Mouse (Mus musculus) cerebellum, adult 9-11 months (tissue): Measurements from ENCODE around the gene Mettl1.
"Not testable (repeated sequence)": the region's sequence is repeated elsewhere in the genome, so short reads cannot be mapped to it uniquely, and the experiment has no call there.

Experiments used
- DNase-seq: peaks from one replicate; pipeline ENCODE4 v3.0.0; 2022

The Mettl1 gene

GRCm38 (mm10) chr10:127069281-127070189 is 28.3 kb downstream of the Mettl1 start:
- DNase-seq: peak; percentile 39

GRCm38 (mm10) chr10:127070190-127071121 is 29.2 kb downstream of the Mettl1 start, which contains the start of gene Tspan31:
Tspan31 (minus strand) TSS chr10:127070264.
- peak; percentile 95 for DNase-seq

GRCm38 (mm10) chr10:127071203-127071602 is 30.0 kb downstream of the Mettl1 start:
- DNase-seq: peak; percentile 28

GRCm38 (mm10) chr10:127072270-127072669 is 31.1 kb downstream of the Mettl1 start:
- not testable (repeated sequence) for DNase-seq

- not testable (repeated sequence) for DNase-seq
These were observed 31.8 kb downstream of the Mettl1 start for GRCm38 (mm10) chr10:127072969-127073368.

GRCm38 (mm10) chr10:127073981-127074380 is 32.8 kb downstream of the Mettl1 start:
- no peak for DNase-seq

- no peak for DNase-seq
These were observed 33.9 kb downstream of the Mettl1 start, which contains the start of gene Agap2 for GRCm38 (mm10) chr10:127075080-127075479. Agap2 (plus strand) TSS chr10:127075284.

GRCm38 (mm10) chr10:127075651-127076050 is 34.4 kb downstream of the Mettl1 start:
- no peak for DNase-seq

- DNase-seq: no peak
These were observed 34.9 kb downstream of the Mettl1 start for GRCm38 (mm10) chr10:127076082-127076481.

- no peak for DNase-seq
These were observed 36.3 kb downstream of the Mettl1 start for GRCm38 (mm10) chr10:127077515-127077914.

GRCm38 (mm10) chr10:127078001-127078676 is 36.9 kb downstream of the Mettl1 start:
- DNase-seq: peak; percentile 68

GRCm38 (mm10) chr10:127078677-127079575 is 37.7 kb downstream of the Mettl1 start:
- peak; percentile 79 for DNase-seq

- peak; percentile 82 for DNase-seq
These were observed 38.6 kb downstream of the Mettl1 start for GRCm38 (mm10) chr10:127079665-127080391.

- peak; percentile 80 for DNase-seq
These were observed 39.9 kb downstream of the Mettl1 start for GRCm38 (mm10) chr10:127080901-127081780.

- DNase-seq: no peak
These were observed 40.9 kb downstream of the Mettl1 start for GRCm38 (mm10) chr10:127081996-127082620.

- peak; percentile 65 for DNase-seq
These were observed 42.2 kb downstream of the Mettl1 start for GRCm38 (mm10) chr10:127083292-127083914.

- DNase-seq: no peak
These were observed 42.7 kb downstream of the Mettl1 start for GRCm38 (mm10) chr10:127083915-127084306.

- no peak for DNase-seq
These were observed 43.8 kb downstream of the Mettl1 start for GRCm38 (mm10) chr10:127085052-127085451.

GRCm38 (mm10) chr10:127085633-127086032 is 44.4 kb downstream of the Mettl1 start:
- no peak for DNase-seq
